Mouse (Mus musculus) ES-Bruce4 (cell line): ENCODE measurements around the gene Gm14326.
"Not testable (repeated sequence)": the region's sequence is repeated elsewhere in the genome, so short reads cannot be mapped to it uniquely, and the experiment has no call there.

Experiments used
- CTCF ChIP-seq: IDR thresholded peaks from one replicate; pipeline ENCODE4 v1.8.1; 2011; ENCODE audit warnings: low read depth, low read length
- EP300 ChIP-seq: IDR thresholded peaks from 2 replicates; pipeline ENCODE4 v1.6.1; 2011; ENCODE audit warnings: low read depth, low read length; ENCODE audit not compliant: insufficient read depth
- POLR2A ChIP-seq: IDR thresholded peaks from one replicate; pipeline ENCODE4 v1.8.1; 2011; ENCODE audit warnings: low read length; ENCODE audit not compliant: insufficient read depth

DNA sequence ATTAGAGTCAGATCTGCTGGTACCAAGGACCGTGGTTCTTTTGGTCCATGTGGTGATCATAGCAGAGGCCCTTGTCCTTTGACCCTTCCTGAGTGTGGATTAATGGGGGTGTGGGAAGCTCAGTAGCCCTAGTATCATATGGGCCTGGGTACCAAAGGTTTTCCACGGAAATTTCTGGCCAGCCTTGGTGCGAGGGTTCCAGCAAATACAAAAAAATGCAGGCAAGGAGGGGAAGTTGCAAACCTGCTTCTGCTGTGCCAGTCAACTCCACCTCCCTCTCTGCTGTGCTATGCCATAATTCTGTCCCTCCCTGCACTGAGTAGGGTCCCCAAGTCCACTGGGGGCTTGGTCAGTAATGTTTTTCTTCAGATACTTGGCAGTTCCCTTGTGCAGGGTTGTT, 58.9 kb downstream of the Gm14326 start:
- TF ChIP-seq POLR2A, CTCF, EP300: not testable (repeated sequence)
